Mouse (Mus musculus): ENCODE results near the gene Caln1.

DNA sequence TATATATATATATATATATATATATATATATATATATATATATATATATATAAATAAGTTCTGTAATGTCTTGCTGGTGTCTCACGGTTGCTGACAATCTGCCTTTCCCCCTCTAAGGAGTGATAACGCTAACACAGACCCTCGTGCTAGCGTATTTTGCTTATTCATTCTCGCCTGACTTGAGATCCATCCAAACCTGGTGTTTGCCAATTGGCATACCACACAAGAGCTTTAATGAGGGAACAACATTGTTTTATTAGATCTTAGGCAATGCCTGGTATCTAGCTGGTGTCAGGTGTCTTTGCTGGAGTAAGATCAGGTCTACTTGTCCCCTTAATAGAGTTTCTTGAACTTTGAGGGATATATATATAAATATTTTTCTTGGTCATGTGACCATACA, 122.2 kb downstream of the Caln1 start:
- TF ChIP-seq CTCF (conservative IDR thresholded peaks at IDR 0.05; ENCODE audit: low read length) (no peak), POU5F1 (IDR thresholded peaks at IDR 0.05; ENCODE audit: borderline replicate concordance, low read length) (no peak), NANOG (IDR thresholded peaks at IDR 0.05; ENCODE audit: borderline replicate concordance, low read length) (no peak)

Measured in E14TG2a.4 (cell line).